Mouse (Mus musculus) lung, postnatal 0 days (tissue): ENCODE measurements around the gene Hist2h2ac.
"Not testable (repeated sequence)": the region's sequence is repeated elsewhere in the genome, so short reads cannot be mapped to it uniquely, and the experiment has no call there.

Experiments
- CTCF ChIP-seq: IDR thresholded peaks from 2 replicates; pipeline ENCODE4 v1.5.1; 2016; ENCODE audit warnings: antibody characterized with exemption, mild to moderate bottlenecking
- EP300 ChIP-seq: IDR thresholded peaks from 2 replicates; pipeline ENCODE4 v1.6.1; 2016; ENCODE audit warnings: antibody characterized with exemption, mild to moderate bottlenecking, control low read depth

DNA sequence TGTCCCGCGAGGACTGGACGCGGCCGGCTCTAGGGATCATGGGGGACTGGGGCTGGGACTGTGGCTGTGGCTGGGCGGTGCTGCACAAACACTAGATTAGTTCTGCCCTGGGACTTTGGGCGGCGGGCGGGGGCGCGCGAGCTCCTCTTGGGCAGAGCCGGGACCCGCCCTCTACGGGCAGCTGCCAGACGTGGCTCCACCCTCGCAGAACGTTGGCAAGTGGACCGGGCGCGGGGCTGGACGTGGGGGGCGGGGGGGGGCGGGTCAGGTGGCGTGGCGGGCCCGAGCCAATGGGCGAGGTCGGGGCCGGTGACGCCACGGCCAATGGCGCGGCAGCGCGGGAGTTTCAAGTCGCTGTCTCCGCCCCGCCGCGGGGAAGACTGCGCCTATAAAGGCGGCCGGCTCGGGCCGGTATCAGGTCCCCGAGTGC lies 25.8 kb upstream of the Hist2h2ac start, which contains the start of gene Hist2h3c1:
- not testable (repeated sequence) for TF ChIP-seq CTCF, EP300
